Mouse (Mus musculus) thymus, adult 2 months (tissue): ENCODE data around the gene 1700001O22Rik.

ENCODE experiments used
- CTCF ChIP-seq: fragments of 200-500 bp; IDR thresholded peaks from 2 replicates; pipeline ENCODE4 v1.5.1; 2012; ENCODE audit warnings: mild to moderate bottlenecking, control low read depth, low read length, moderate library complexity, borderline replicate concordance; ENCODE audit not compliant: control insufficient read depth, poor library complexity, insufficient read depth; ENCODE audit errors: extremely low read depth
- POLR2A ChIP-seq: fragments of 200-500 bp; IDR thresholded peaks from 2 replicates; pipeline ENCODE4 v1.6.1; 2012; ENCODE audit warnings: mild to moderate bottlenecking, low read length, control low read depth, moderate library complexity; ENCODE audit not compliant: control insufficient read depth, poor library complexity, insufficient read depth; ENCODE audit errors: extremely low read depth

DNA sequence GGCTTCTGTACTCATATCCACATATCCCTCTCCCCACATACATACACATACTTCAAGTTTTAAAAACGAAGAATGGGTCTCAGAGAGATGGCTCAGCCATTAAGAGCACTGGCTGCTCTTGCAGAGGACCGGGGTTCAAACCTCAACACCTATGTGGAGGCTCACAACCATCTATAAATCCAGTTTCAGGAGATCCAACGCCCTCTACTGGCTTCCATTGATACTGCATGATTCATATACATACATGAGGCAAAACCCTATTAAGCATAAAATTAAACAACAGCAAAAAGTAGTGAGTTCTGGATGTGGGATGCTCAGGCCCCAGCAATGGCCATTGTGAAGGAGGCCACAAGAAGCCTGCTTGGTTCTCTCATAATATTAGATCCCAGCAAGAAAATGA is 27.5 kb downstream of the 1700001O22Rik start:
- TF ChIP-seq CTCF: no peak
- TF ChIP-seq POLR2A: no peak
